Mouse (Mus musculus) cerebellum, adult 9-11 months (tissue): Measurements from ENCODE around the gene Ptpn22.

Experiments
- DNase-seq: peaks from one replicate; pipeline ENCODE4 v3.0.0; 2022

Ptpn22 gene

DNA sequence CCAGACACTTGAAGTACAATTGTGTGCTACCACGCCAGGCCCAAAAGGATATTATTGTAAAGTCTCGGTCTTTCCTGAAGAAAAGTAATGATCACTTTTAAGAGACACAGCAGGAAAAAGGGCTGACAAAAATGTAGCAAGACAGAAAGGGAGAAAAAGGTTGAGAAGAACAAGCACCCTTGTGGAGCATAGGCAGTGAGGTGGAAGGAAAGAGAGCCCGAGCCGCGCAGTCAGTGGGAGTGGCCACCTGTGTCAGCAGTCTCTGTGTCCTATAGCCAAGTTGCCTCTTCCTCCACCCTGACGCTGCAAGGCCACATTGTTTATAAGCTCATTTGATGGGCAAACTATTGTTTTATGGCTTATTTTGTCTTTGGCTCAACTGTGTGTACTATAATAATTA, 67.9 kb downstream of the Ptpn22 start:
- DNase-seq: peak; percentile 39

DNA sequence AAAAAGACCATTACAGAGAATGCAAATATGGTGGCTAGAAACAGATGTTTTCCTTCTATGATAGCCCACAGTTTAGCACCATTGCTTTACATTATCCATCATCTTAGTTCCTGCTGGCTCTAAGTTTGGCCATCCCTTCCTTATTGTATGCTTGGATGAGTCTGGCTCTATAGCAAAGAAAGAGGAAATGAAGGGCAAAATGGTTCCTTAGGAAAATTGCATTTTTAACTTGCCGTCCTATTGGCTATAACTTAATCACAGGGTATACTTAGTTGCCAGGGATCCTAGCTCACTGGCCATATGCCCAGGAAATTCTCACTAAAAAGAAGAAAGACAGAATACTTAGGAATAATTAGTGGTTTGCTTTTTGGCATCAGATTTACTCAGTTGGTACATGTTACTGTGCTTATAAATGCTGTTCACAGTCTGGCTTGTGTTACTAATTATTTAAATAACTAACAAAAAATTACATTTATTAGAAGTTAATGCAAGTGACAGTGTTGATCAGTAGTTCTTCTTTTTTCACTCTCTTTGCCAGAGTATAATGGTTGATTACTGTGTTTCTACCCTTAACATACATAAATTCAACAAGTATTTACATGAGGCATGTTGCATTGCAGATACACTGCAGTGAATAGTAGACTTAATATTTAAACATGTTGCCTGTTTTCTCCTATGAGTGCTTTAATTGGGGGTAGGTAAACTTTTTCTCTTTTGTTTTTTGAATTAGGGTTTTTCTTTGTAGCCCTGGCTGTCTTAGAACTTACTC, 85.4 kb downstream of the Ptpn22 start:
- no peak for DNase-seq

DNA sequence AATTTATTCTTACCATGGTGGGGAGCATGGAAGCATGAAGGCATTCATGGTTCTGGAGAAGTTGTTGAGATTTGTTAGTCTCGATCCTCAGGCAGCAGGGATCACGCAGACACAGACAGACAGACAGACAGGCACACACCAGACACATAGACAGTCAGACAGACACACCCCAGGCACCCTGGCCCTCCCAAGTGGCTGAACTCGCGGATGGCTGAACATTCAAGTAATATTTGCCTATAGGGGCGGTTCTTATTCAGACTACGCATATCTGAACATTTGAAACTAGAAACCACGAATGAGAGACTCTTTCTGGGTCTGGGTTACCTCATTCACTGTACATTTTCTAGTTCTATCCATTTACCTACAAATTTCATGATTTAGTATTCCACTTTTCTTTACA, 89.1 kb downstream of the Ptpn22 start:
- no peak for DNase-seq

DNA sequence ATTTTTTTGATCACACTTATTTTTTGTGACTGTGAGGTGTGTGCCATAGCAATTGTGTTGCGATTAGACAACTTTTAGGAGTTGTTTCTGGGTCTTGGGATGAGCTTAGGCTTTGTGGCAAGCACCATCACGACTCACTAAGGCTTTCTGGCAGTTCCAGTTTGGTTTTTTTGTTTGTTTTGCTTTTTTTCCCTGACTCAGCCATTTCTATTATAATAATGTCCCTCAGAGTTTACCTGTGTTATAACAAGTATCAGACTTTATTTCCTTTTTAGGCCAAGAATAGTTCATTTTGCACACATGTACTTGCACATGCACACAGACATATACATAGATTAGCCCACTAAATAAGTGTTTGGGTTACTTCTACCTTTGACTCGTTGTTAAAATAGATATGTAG, 101.0 kb downstream of the Ptpn22 start:
- no peak for DNase-seq
